Mouse (Mus musculus) induced T-regulatory cell, adult 2 months (primary cell): ENCODE measurements at regions not wholly inside any gene's neighbourhood (a gene's known extent, or its start where the extent isn't known, plus 50 kb on each side); places are given as distances from the start of the nearest gene placed in this dataset.
A peak's percentile ranks its signal among the peaks of the same experiment; 100 is the strongest.

Source experiments
- DNase-seq: peaks from one replicate; pipeline ENCODE4 v3.0.0-alpha.2; 2012; ENCODE audit warnings: low read depth

GRCm38 (mm10) chr17:88343091-88343783 is 97.3 kb upstream of the Foxn2 start:
- no peak for DNase-seq

- no peak for DNase-seq
Observed at GRCm38 (mm10) chr17:88345433-88345832, 95.1 kb upstream of the Foxn2 start.

GRCm38 (mm10) chr17:88346896-88347295 is 93.6 kb upstream of the Foxn2 start:
- DNase-seq: no peak

GRCm38 (mm10) chr17:88349825-88350460 is 90.6 kb upstream of the Foxn2 start:
- no peak for DNase-seq

- no peak for DNase-seq
Observed at GRCm38 (mm10) chr17:88350986-88351385, 89.5 kb upstream of the Foxn2 start.

- DNase-seq: no peak
Observed at GRCm38 (mm10) chr17:88352960-88353359, 87.6 kb upstream of the Foxn2 start.

GRCm38 (mm10) chr17:88361161-88361560 is 79.3 kb upstream of the Foxn2 start:
- no peak for DNase-seq

GRCm38 (mm10) chr17:88362404-88362803 is 78.1 kb upstream of the Foxn2 start:
- DNase-seq: no peak

- DNase-seq: no peak
Observed at GRCm38 (mm10) chr17:88367876-88368275, 72.6 kb upstream of the Foxn2 start.

GRCm38 (mm10) chr17:88369971-88370370 is 70.5 kb upstream of the Foxn2 start:
- no peak for DNase-seq

GRCm38 (mm10) chr17:88370676-88371075 is 69.8 kb upstream of the Foxn2 start:
- DNase-seq: no peak

- DNase-seq: peak; percentile 43
Observed at GRCm38 (mm10) chr17:88378505-88378904, 62.0 kb upstream of the Foxn2 start.

GRCm38 (mm10) chr17:88379389-88379788 is 61.1 kb upstream of the Foxn2 start:
- DNase-seq: peak; percentile 45

- no peak for DNase-seq
Observed at GRCm38 (mm10) chr17:88381106-88381505, 59.4 kb upstream of the Foxn2 start.

GRCm38 (mm10) chr17:88383447-88383846 is 57.1 kb upstream of the Foxn2 start:
- DNase-seq: no peak

- no peak for DNase-seq
Observed at GRCm38 (mm10) chr17:88388441-88388951, 52.0 kb upstream of the Foxn2 start.

GRCm38 (mm10) chr17:88389668-88390461 is 50.6 kb upstream of the Foxn2 start:
- DNase-seq: no peak
